Mouse (Mus musculus): ENCODE data around the gene Csgalnact2. TPM values are rescaled to one million over a fixed set of nuclear protein-coding genes. Genes with fewer than 3 reads are reported as not detected.

The Csgalnact2 gene
- polyA plus RNA-seq, 1 experiment from 2014 or later: 19.7 TPM

DNA sequence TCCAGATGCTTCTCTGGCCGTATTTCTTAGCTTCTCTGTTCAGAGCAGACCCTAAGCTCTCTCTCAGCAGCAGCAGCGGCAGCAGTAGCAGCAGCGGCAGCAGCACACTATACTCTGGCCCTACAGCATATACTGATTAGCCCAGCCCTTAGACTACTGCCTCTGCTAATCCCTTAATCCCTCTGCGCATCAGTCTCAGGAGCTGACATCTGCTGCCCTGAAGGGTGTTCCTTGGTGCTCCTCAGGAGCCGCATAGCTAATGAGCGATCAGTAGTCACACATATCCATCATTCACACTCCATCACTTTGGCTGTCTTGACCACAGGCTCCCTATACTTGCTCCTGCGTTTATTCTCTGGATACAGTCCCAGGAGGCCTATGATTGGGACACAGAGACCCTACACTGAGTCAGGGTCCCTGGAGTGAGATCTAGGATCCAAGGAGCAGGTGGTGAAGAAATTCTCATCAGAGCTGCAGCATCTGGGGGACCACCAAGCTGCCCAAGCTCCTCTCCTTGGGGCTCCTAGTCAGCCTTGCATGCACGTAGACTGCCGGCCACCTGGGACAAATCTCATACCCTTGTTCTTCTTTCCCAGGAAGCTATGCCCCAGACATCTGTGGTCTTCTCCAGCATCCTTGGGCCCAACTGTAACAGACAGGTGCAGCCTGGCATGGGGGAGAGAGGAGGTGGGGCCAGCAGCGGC is 59.0 kb downstream of the Csgalnact2 start:
- H3K9me3 ChIP-seq (replicated peaks; ENCODE audit: low read length): no peaks in the 10 kb centered on the region
- no peak overlapping the region for H3K4me3 ChIP-seq (replicated peaks; ENCODE audit: low read depth, low read length)
- H3K9ac ChIP-seq (ENCODE audit: low read depth, low read length): no peak overlapping the region
- H3K27me3 ChIP-seq (ENCODE audit: insufficient read depth, low read length): no peaks in the 10 kb centered on the region
- H3K4me2 ChIP-seq (ENCODE audit: low read length): no peak overlapping the region
- no peak for TF ChIP-seq CTCF (IDR thresholded peaks at IDR 0.05; ENCODE audit: low read depth)
- no peak for DNase-seq (ENCODE audit: low spot score)
- H3K4me1 ChIP-seq (replicated peaks; ENCODE audit: insufficient read depth, low read length): no peaks in the 10 kb centered on the region
- no peaks in the 10 kb centered on the region for H3K36me3 ChIP-seq (ENCODE audit: insufficient read depth, low read length)
- H3K27ac ChIP-seq: no peak overlapping the region
- 75% methylated on average over 10 of the region's 10 CpGs for WGBS
- ATAC-seq (replicated peaks; ENCODE audit: low FRiP score, low read depth): no peak

GRCm38 (mm10) chr6:118079292-118079691 is 59.6 kb downstream of the Csgalnact2 start:
- Histone ChIP-seq H3K9me3 (replicated peaks; ENCODE audit: low read length) (no peaks in the 10 kb centered on the region), H3K4me1 (replicated peaks; ENCODE audit: insufficient read depth, low read length) (0 out of 2 replicates have a peak, but pooled peaks cover 1% of the 10 kb centered on the region), H3K9ac (ENCODE audit: low read depth, low read length) (no peak overlapping the region), H3K4me2 (ENCODE audit: low read length) (no peak overlapping the region), H3K27ac (no peak overlapping the region), H3K36me3 (ENCODE audit: insufficient read depth, low read length) (no peaks in the 10 kb centered on the region), H3K4me3 (replicated peaks; ENCODE audit: low read depth, low read length) (no peak overlapping the region), H3K27me3 (ENCODE audit: insufficient read depth, low read length) (no peaks in the 10 kb centered on the region)
- TF ChIP-seq CTCF (IDR thresholded peaks at IDR 0.05; ENCODE audit: low read depth): no peak
- ATAC-seq (replicated peaks; ENCODE audit: low FRiP score, low read depth) (no peak), DNase-seq (ENCODE audit: low spot score) (no peak)
- 58% methylated on average over 3 of the region's 3 CpGs for WGBS

DNA sequence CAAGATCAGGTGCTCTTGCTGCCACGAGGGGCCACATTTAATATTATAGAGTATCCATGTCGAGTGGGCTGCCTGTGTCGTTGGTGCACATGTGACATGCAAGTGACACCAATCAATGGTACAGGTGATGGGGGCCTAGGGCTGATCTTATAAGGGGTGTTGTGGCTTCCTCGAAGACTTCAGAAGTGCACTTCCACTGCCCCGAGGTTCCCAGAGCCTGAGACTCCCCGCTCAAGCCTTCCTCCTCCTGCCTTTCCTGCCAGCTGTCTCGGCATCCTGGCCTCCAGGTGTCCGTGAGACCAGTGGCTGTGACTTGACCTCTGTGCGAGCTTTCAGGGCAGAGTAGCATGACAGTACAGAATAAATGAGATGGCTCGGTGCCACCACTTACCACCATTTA is 60.2 kb downstream of the Csgalnact2 start:
- Histone ChIP-seq H3K27ac (no peak overlapping the region), H3K27me3 (ENCODE audit: insufficient read depth, low read length) (no peaks in the 10 kb centered on the region), H3K36me3 (ENCODE audit: insufficient read depth, low read length) (no peaks in the 10 kb centered on the region), H3K4me3 (replicated peaks; ENCODE audit: low read depth, low read length) (no peak overlapping the region), H3K9ac (ENCODE audit: low read depth, low read length) (no peak overlapping the region), H3K4me1 (replicated peaks; ENCODE audit: insufficient read depth, low read length) (0 out of 2 replicates have a peak, but pooled peaks cover 7% of the 10 kb centered on the region), H3K4me2 (ENCODE audit: low read length) (no peak overlapping the region), H3K9me3 (replicated peaks; ENCODE audit: low read length) (no peaks in the 10 kb centered on the region)
- 46% methylated on average over 10 of the region's 10 CpGs for WGBS
- DNase-seq (ENCODE audit: low spot score) (no peak), ATAC-seq (replicated peaks; ENCODE audit: low FRiP score, low read depth) (no peak)
- no peak for TF ChIP-seq CTCF (IDR thresholded peaks at IDR 0.05; ENCODE audit: low read depth)

- Histone ChIP-seq H3K4me1 (replicated peaks; ENCODE audit: insufficient read depth, low read length) (0 out of 2 replicates have a peak, but pooled peaks cover 7% of the 10 kb centered on the region), H3K9ac (ENCODE audit: low read depth, low read length) (no peak overlapping the region), H3K4me3 (replicated peaks; ENCODE audit: low read depth, low read length) (no peak overlapping the region), H3K27ac (no peak overlapping the region), H3K9me3 (replicated peaks; ENCODE audit: low read length) (no peaks in the 10 kb centered on the region), H3K27me3 (ENCODE audit: insufficient read depth, low read length) (no peaks in the 10 kb centered on the region), H3K4me2 (ENCODE audit: low read length) (no peak overlapping the region), H3K36me3 (ENCODE audit: insufficient read depth, low read length) (no peaks in the 10 kb centered on the region)
- WGBS: 63% methylated on average over 7 of the region's 7 CpGs
- TF ChIP-seq CTCF (IDR thresholded peaks at IDR 0.05; ENCODE audit: low read depth): no peak
- DNase-seq (ENCODE audit: low spot score): no peak
- no peak for ATAC-seq (replicated peaks; ENCODE audit: low FRiP score, low read depth)
These were observed 61.5 kb downstream of the Csgalnact2 start for GRCm38 (mm10) chr6:118077421-118077820.

DNA sequence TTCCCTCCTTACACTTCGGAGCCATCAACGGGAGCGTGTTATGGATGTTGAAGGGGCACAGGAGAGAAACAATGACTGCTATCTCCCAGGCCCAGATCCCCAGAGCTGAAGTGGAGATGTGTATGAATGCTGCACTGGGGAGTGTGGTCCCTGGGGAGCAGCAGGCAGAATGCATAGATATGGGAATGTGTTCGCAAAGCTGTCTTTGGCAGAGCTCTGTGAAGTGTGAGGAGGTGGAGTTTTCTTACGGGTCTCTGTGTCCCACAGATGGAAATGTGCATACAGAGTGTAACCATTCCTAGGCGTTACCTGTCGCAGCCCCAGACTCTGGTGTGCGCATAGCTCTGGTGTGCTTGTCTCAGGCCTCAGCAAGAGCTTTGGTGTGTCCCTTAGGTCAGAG is 62.2 kb downstream of the Csgalnact2 start:
- no peak for TF ChIP-seq CTCF (IDR thresholded peaks at IDR 0.05; ENCODE audit: low read depth)
- no peak overlapping the region for H3K9ac ChIP-seq (ENCODE audit: low read depth, low read length)
- H3K27me3 ChIP-seq (ENCODE audit: insufficient read depth, low read length): no peaks in the 10 kb centered on the region
- H3K4me1 ChIP-seq (replicated peaks; ENCODE audit: insufficient read depth, low read length): 0 out of 2 replicates have a peak, but pooled peaks cover 7% of the 10 kb centered on the region
- H3K36me3 ChIP-seq (ENCODE audit: insufficient read depth, low read length): no peaks in the 10 kb centered on the region
- 81% methylated on average over 8 of the region's 8 CpGs for WGBS
- ATAC-seq (replicated peaks; ENCODE audit: low FRiP score, low read depth) (no peak), DNase-seq (ENCODE audit: low spot score) (no peak)
- no peaks in the 10 kb centered on the region for H3K9me3 ChIP-seq (replicated peaks; ENCODE audit: low read length)
- H3K27ac ChIP-seq: no peak overlapping the region
- H3K4me3 ChIP-seq (replicated peaks; ENCODE audit: low read depth, low read length): no peak overlapping the region
- no peak overlapping the region for H3K4me2 ChIP-seq (ENCODE audit: low read length)

DNA sequence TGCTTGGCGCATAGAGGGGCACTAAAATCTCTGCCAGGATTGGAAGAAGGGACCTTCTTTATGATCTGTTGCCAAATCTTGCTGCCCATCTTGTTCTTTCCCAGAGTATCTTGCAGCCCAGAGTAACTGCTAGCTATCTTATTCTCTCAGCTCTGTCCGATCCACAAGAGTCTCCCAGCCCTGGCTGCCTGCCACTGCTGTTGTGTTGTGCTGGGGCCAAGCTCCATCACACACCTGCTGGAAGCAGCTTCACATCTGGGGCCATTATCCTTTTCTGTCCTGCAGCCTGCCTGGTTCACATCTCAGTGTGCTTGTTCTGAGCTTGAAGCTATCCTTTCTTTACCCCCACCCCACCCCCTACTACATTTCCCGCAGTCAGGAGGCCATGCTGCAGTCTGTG is 62.7 kb downstream of the Csgalnact2 start:
- no peak for DNase-seq (ENCODE audit: low spot score)
- H3K9ac ChIP-seq (ENCODE audit: low read depth, low read length): no peak overlapping the region

More for the DNA sequence above, 62.7 kb downstream of the Csgalnact2 start:
- Histone ChIP-seq H3K9me3 (replicated peaks; ENCODE audit: low read length) (no peaks in the 10 kb centered on the region), H3K4me3 (replicated peaks; ENCODE audit: low read depth, low read length) (no peak overlapping the region), H3K27ac (no peak overlapping the region), H3K4me2 (ENCODE audit: low read length) (no peak overlapping the region), H3K36me3 (ENCODE audit: insufficient read depth, low read length) (no peaks in the 10 kb centered on the region), H3K27me3 (ENCODE audit: insufficient read depth, low read length) (no peaks in the 10 kb centered on the region), H3K4me1 (replicated peaks; ENCODE audit: insufficient read depth, low read length) (0 out of 2 replicates have a peak, but pooled peaks cover 7% of the 10 kb centered on the region)
- 82% methylated on average over 3 of the region's 3 CpGs for WGBS
- no peak for ATAC-seq (replicated peaks; ENCODE audit: low FRiP score, low read depth)
- TF ChIP-seq CTCF (IDR thresholded peaks at IDR 0.05; ENCODE audit: low read depth): no peak

All from kidney, postnatal 0 days (tissue).